Mouse (Mus musculus): ENCODE measurements around the gene Atm. TPM values are rescaled to one million over a fixed set of nuclear protein-coding genes. Genes with fewer than 3 reads are reported as not detected.
A peak's percentile ranks its signal among the peaks of the same experiment; 100 is the strongest.

Atm gene
- polyA plus RNA-seq, 1 experiment from 2014 or later: 18.6 TPM

- ATAC-seq (ENCODE audit: insufficient read depth, low FRiP score, low TSS enrichment): no peak
- Histone ChIP-seq H3K36me3 (ENCODE audit: control insufficient read depth, insufficient read depth, low read length) (no peaks in the 10 kb centered on the region), H3K4me1 (ENCODE audit: control insufficient read depth, insufficient read depth, low read length) (0 out of 2 replicates have a peak, but pooled peaks cover 3% of the 10 kb centered on the region), H3K27me3 (ENCODE audit: control insufficient read depth, insufficient read depth, low read length) (no peaks in the 10 kb centered on the region), H3K9ac (ENCODE audit: low read length) (no peak overlapping the region), H3K4me3 (ENCODE audit: low read depth, low read length) (no peak overlapping the region), H3K9me3 (ENCODE audit: control insufficient read depth, low read length) (no peaks in the 10 kb centered on the region), H3K4me2 (ENCODE audit: low read depth) (no peak overlapping the region), H3K27ac (ENCODE audit: low read depth, low read length) (no peak overlapping the region)
- no peak for DNase-seq (ENCODE audit: low spot score)
- WGBS: 63% methylated on average over 8 of the region's 8 CpGs
Measured at GRCm38 (mm10) chr9:53402991-53403390, 133.5 kb downstream of the Atm start.

GRCm38 (mm10) chr9:53402291-53402711, 134.2 kb downstream of the Atm start, which contains the start of gene 4930550C14Rik:
4930550C14Rik (plus strand) TSS chr9:53402325.
- no peak within 1 kb of the TSS for H3K4me2 ChIP-seq (ENCODE audit: low read depth)
- DNase-seq (ENCODE audit: low spot score) (peak; percentile 17), ATAC-seq (ENCODE audit: insufficient read depth, low FRiP score, low TSS enrichment) (no peak)
- 0 out of 2 replicates have a peak, but pooled peaks cover 3% of the 10 kb centered on the region for H3K4me1 ChIP-seq (ENCODE audit: control insufficient read depth, insufficient read depth, low read length)
- WGBS: 17% methylated on average over 11 of the region's 11 CpGs
- H3K4me3 ChIP-seq (ENCODE audit: low read depth, low read length): no peak within 1 kb of the TSS
- no peaks in the 10 kb centered on the region for H3K27me3 ChIP-seq (ENCODE audit: control insufficient read depth, insufficient read depth, low read length)
- no peak within 1 kb of the TSS; the same call in 1 of the 2 replicates for H3K9ac ChIP-seq (ENCODE audit: low read length)
- H3K9me3 ChIP-seq (ENCODE audit: control insufficient read depth, low read length): no peaks in the 10 kb centered on the region
- no peak within 1 kb of the TSS for H3K27ac ChIP-seq (ENCODE audit: low read depth, low read length)
- H3K36me3 ChIP-seq (ENCODE audit: control insufficient read depth, insufficient read depth, low read length): no peaks in the 10 kb centered on the region

GRCm38 (mm10) chr9:53401146-53401545, 135.4 kb downstream of the Atm start:
- H3K9me3 ChIP-seq (ENCODE audit: control insufficient read depth, low read length): no peaks in the 10 kb centered on the region
- no peak overlapping the region for H3K9ac ChIP-seq (ENCODE audit: low read length)
- H3K4me1 ChIP-seq (ENCODE audit: control insufficient read depth, insufficient read depth, low read length): 0 out of 2 replicates have a peak, but pooled peaks cover 3% of the 10 kb centered on the region
- H3K36me3 ChIP-seq (ENCODE audit: control insufficient read depth, insufficient read depth, low read length): no peaks in the 10 kb centered on the region
- H3K27me3 ChIP-seq (ENCODE audit: control insufficient read depth, insufficient read depth, low read length): no peaks in the 10 kb centered on the region
- H3K4me3 ChIP-seq (ENCODE audit: low read depth, low read length): no peak overlapping the region
- H3K4me2 ChIP-seq (ENCODE audit: low read depth): no peak overlapping the region
- no peak for DNase-seq (ENCODE audit: low spot score)
- no peak for ATAC-seq (ENCODE audit: insufficient read depth, low FRiP score, low TSS enrichment)
- H3K27ac ChIP-seq (ENCODE audit: low read depth, low read length): no peak overlapping the region
- WGBS: 89% methylated on average over 8 of the region's 8 CpGs

- 91% methylated on average over 4 of the region's 4 CpGs for WGBS
- DNase-seq (ENCODE audit: low spot score) (no peak), ATAC-seq (ENCODE audit: insufficient read depth, low FRiP score, low TSS enrichment) (no peak)
- H3K36me3 ChIP-seq (ENCODE audit: control insufficient read depth, insufficient read depth, low read length): no peaks in the 10 kb centered on the region
- H3K27ac ChIP-seq (ENCODE audit: low read depth, low read length): no peak overlapping the region
- H3K9me3 ChIP-seq (ENCODE audit: control insufficient read depth, low read length): no peaks in the 10 kb centered on the region
- 0 out of 2 replicates have a peak, but pooled peaks cover 3% of the 10 kb centered on the region for H3K4me1 ChIP-seq (ENCODE audit: control insufficient read depth, insufficient read depth, low read length)
- no peak overlapping the region for H3K9ac ChIP-seq (ENCODE audit: low read length)
- no peak overlapping the region for H3K4me3 ChIP-seq (ENCODE audit: low read depth, low read length)
- H3K4me2 ChIP-seq (ENCODE audit: low read depth): no peak overlapping the region
- H3K27me3 ChIP-seq (ENCODE audit: control insufficient read depth, insufficient read depth, low read length): no peaks in the 10 kb centered on the region
Measured at GRCm38 (mm10) chr9:53400696-53401095, 135.8 kb downstream of the Atm start.

- 95% methylated on average over 8 of the region's 8 CpGs for WGBS
- no peaks in the 10 kb centered on the region for H3K9me3 ChIP-seq (ENCODE audit: control insufficient read depth, low read length)
- no peaks in the 10 kb centered on the region for H3K27me3 ChIP-seq (ENCODE audit: control insufficient read depth, insufficient read depth, low read length)
- H3K4me3 ChIP-seq (ENCODE audit: low read depth, low read length): no peak overlapping the region
- no peaks in the 10 kb centered on the region for H3K36me3 ChIP-seq (ENCODE audit: control insufficient read depth, insufficient read depth, low read length)
- no peak overlapping the region for H3K9ac ChIP-seq (ENCODE audit: low read length)
- no peak overlapping the region for H3K4me2 ChIP-seq (ENCODE audit: low read depth)
- no peak for DNase-seq (ENCODE audit: low spot score)
- no peak for ATAC-seq (ENCODE audit: insufficient read depth, low FRiP score, low TSS enrichment)
- no peak overlapping the region for H3K27ac ChIP-seq (ENCODE audit: low read depth, low read length)
- H3K4me1 ChIP-seq (ENCODE audit: control insufficient read depth, insufficient read depth, low read length): no peaks in the 10 kb centered on the region
Measured at GRCm38 (mm10) chr9:53399537-53399936, 137.0 kb downstream of the Atm start.

- Histone ChIP-seq H3K4me1 (ENCODE audit: control insufficient read depth, insufficient read depth, low read length) (no peaks in the 10 kb centered on the region), H3K4me2 (ENCODE audit: low read depth) (no peak overlapping the region), H3K9ac (ENCODE audit: low read length) (no peak overlapping the region), H3K4me3 (ENCODE audit: low read depth, low read length) (no peak overlapping the region), H3K36me3 (ENCODE audit: control insufficient read depth, insufficient read depth, low read length) (no peaks in the 10 kb centered on the region), H3K9me3 (ENCODE audit: control insufficient read depth, low read length) (no peaks in the 10 kb centered on the region), H3K27ac (ENCODE audit: low read depth, low read length) (no peak overlapping the region), H3K27me3 (ENCODE audit: control insufficient read depth, insufficient read depth, low read length) (no peaks in the 10 kb centered on the region)
- ATAC-seq (ENCODE audit: insufficient read depth, low FRiP score, low TSS enrichment) (no peak), DNase-seq (ENCODE audit: low spot score) (peak; percentile 72)
- WGBS: 16% methylated on average over 5 of the region's 5 CpGs
Measured at GRCm38 (mm10) chr9:53398388-53398700, 138.2 kb downstream of the Atm start.

- Histone ChIP-seq H3K27ac (ENCODE audit: low read depth, low read length) (no peak overlapping the region), H3K9me3 (ENCODE audit: control insufficient read depth, low read length) (no peaks in the 10 kb centered on the region), H3K36me3 (ENCODE audit: control insufficient read depth, insufficient read depth, low read length) (no peaks in the 10 kb centered on the region), H3K4me1 (ENCODE audit: control insufficient read depth, insufficient read depth, low read length) (no peaks in the 10 kb centered on the region), H3K4me3 (ENCODE audit: low read depth, low read length) (no peak overlapping the region), H3K27me3 (ENCODE audit: control insufficient read depth, insufficient read depth, low read length) (no peaks in the 10 kb centered on the region), H3K9ac (ENCODE audit: low read length) (no peak overlapping the region), H3K4me2 (ENCODE audit: low read depth) (no peak overlapping the region)
- DNase-seq (ENCODE audit: low spot score) (no peak), ATAC-seq (ENCODE audit: insufficient read depth, low FRiP score, low TSS enrichment) (no peak)
- WGBS: 80% methylated on average over 13 of the region's 13 CpGs
Measured at GRCm38 (mm10) chr9:53397685-53398387, 138.7 kb downstream of the Atm start.

GRCm38 (mm10) chr9:53390136-53390535, 146.4 kb downstream of the Atm start:
- H3K27ac ChIP-seq (ENCODE audit: low read depth, low read length): no peak overlapping the region
- H3K9ac ChIP-seq (ENCODE audit: low read length): no peak overlapping the region
- ATAC-seq (ENCODE audit: insufficient read depth, low FRiP score, low TSS enrichment): no peak
- no peak for DNase-seq (ENCODE audit: low spot score)
- no peaks in the 10 kb centered on the region for H3K27me3 ChIP-seq (ENCODE audit: control insufficient read depth, insufficient read depth, low read length)
- no peaks in the 10 kb centered on the region for H3K36me3 ChIP-seq (ENCODE audit: control insufficient read depth, insufficient read depth, low read length)
- H3K4me2 ChIP-seq (ENCODE audit: low read depth): no peak overlapping the region
- H3K4me1 ChIP-seq (ENCODE audit: control insufficient read depth, insufficient read depth, low read length): no peaks in the 10 kb centered on the region
- H3K9me3 ChIP-seq (ENCODE audit: control insufficient read depth, low read length): no peaks in the 10 kb centered on the region
- no peak overlapping the region for H3K4me3 ChIP-seq (ENCODE audit: low read depth, low read length)
- 84% methylated on average over 7 of the region's 7 CpGs for WGBS
